Mouse (Mus musculus): ENCODE results near the gene Nbea. TPM values are rescaled to one million over a fixed set of nuclear protein-coding genes. Genes with fewer than 3 reads are reported as not detected.

Gene Nbea
- polyA plus RNA-seq (2021; fragmentation: Nextera tagmentation), result 16.6 and 23.2 TPM in 2 replicates
- long read RNA-seq, experiment 1, full-length matches to known transcripts, result 1 of 89 reads
- long read RNA-seq, experiment 1, partial matches to known transcripts, result 50 of 89 reads
- long read RNA-seq, experiment 1, other reads (novel, unspliced or antisense), result 38 of 89 reads
- long read RNA-seq, experiment 2, partial matches to known transcripts, result 42 of 76 reads
- long read RNA-seq, experiment 2, other reads (novel, unspliced or antisense), result 34 of 76 reads

DNA sequence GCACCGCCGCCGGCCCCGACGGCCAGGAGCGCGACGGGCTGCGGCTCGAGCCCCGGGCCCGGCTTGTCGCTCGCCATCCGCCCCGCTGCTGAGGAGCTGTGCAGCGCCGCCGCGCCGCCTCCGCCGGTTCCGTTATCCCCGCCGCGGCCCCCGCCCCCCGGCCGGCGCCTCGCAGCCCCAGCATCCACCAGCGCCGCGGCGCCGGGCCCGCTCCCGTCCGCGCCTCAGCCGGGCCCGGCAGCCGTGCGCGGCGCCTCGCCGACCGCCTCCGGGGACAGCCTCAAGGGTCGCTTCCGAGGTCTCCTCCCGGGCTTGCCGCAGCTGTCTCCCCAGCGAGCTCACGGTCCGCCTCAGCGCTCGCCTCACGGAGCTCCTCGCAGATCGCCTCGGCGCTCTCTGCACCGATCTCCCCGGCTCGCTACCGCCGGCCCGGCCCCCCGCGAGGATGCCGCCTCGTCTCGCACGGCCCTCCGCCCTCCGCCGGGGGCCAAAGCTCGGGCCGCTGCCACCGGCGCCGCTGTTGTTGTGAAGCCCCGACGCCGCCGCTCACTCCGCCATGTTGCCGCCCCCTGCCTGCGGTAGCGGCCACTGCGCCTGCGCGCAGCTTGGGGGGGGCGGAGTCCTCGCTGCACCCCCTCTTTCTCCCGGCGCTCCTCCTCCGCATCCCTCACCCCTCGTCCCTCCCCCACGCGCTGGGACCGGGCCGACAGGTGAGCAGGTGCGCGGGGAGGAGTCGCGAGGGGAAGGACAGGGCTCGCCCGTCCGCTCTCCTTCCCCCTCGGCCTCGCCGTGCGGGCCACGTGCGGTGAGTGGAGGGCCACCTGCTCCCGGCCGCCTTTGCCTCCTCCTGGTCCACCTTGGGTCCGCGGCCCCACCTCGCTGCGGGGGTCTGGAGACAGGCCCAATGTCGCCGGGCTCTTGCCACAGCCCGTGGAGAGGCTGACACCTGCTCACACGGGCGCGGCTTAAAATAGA is at the start of gene Nbea:
TSS of gene Nbea (minus strand) at position 543 of the 975 bp plus-strand sequence.

GRCm38 (mm10) chr3:55782056-55782687 is 401.3 kb downstream of the Nbea start, which contains the start of gene Mab21l1:
Gene Mab21l1, plus strand, starts transcription at chr3:55782510.

Measured in left cerebral cortex, adult 6 months (tissue).